Mouse (Mus musculus) intestine, postnatal 0 days (tissue): ENCODE results near the gene Gm21750. TPM values are rescaled to one million over a fixed set of nuclear protein-coding genes. Genes with fewer than 3 reads are reported as not detected.

Experiments
- ATAC-seq: fragments of 200-750 bp; cut with Nextera tagmentation; 2 replicates; pipeline ENCODE4 v1.8.0; 2017; ENCODE audit warnings: mild to moderate bottlenecking, moderate TSS enrichment, moderate library complexity
- H3K27ac ChIP-seq: fragments of 300-500 bp; sonication (generic); 2 replicates; pipeline ENCODE4 v1.5.1; 2014; ENCODE audit warnings: mild to moderate bottlenecking, low read depth, low read length, moderate library complexity
- H3K27me3 ChIP-seq: fragments of 300-500 bp; sonication (generic); replicated peaks from 2 replicates; pipeline ENCODE4 v1.6.1; 2014; ENCODE audit warnings: low read length, mixed read lengths; ENCODE audit not compliant: control insufficient read depth, insufficient read depth
- H3K36me3 ChIP-seq: fragments of 300-500 bp; sonication (generic); 2 replicates; pipeline ENCODE4 v1.6.1; 2014; ENCODE audit warnings: mild to moderate bottlenecking, moderate library complexity; ENCODE audit not compliant: control insufficient read depth, insufficient read depth
- H3K4me1 ChIP-seq: fragments of 300-500 bp; sonication (generic); replicated peaks from 2 replicates; pipeline ENCODE4 v1.6.1; 2014; ENCODE audit warnings: antibody characterized with exemption, low read length, mixed read lengths; ENCODE audit not compliant: control insufficient read depth, insufficient read depth
- H3K4me2 ChIP-seq: fragments of 300-500 bp; sonication (generic); replicated peaks from 2 replicates; pipeline ENCODE4 v1.6.1; 2014; ENCODE audit warnings: low read depth, mild to moderate bottlenecking, moderate library complexity
- H3K4me3 ChIP-seq: fragments of 300-500 bp; sonication (generic); 2 replicates; pipeline ENCODE4 v1.5.1; 2014; ENCODE audit warnings: low read depth, low read length
- H3K9ac ChIP-seq: fragments of 300-500 bp; sonication (generic); 2 replicates; pipeline ENCODE4 v1.6.1; 2014; ENCODE audit warnings: mild to moderate bottlenecking, low read depth, low read length
- H3K9me3 ChIP-seq: fragments of 300-500 bp; sonication (generic); 2 replicates; pipeline ENCODE4 v1.6.1; 2016; ENCODE audit warnings: mixed run types; ENCODE audit not compliant: control insufficient read depth
- CTCF ChIP-seq: sonication (generic); IDR thresholded peaks from 2 replicates; pipeline ENCODE4 v1.5.1; 2016; ENCODE audit warnings: low read depth, mild to moderate bottlenecking, control low read depth, antibody characterized with exemption, moderate library complexity
- WGBS: fragments of 180-500 bp; shearing (Covaris S2); extraction: QIAGEN DNeasy Blood & Tissue Kit; methylation state at CpG from one replicate; pipeline ENCODE4 v1.1.7; 2014; 5-methylcytosine and 5-hydroxymethylcytosine counted together
- polyA plus RNA-seq: library from polyadenylated mRNA; unstranded; fragments of >200 nt; fragmentation: Nextera tagmentation; extraction: Ambion mirVana; gene quantifications from 2 replicates; pipeline ENCODE4 v1.2.1, GENCODE M21; 2015

Gene Gm21750
- polyA plus RNA-seq, 1 experiment from 2014 or later, result not detected

- TF ChIP-seq CTCF, result no peak
- ATAC-seq, result no peak
- WGBS, result 84% methylated on average over 3 of the region's 3 CpGs
Measured at GRCm38 (mm10) chr14:73634356-73634755, 26.7 kb upstream of the Gm21750 start.

GRCm38 (mm10) chr14:73637460-73637859 is 23.6 kb upstream of the Gm21750 start:
- Histone ChIP-seq H3K27me3 (no peaks in the 10 kb centered on the region), H3K9me3 (no peaks in the 10 kb centered on the region), H3K9ac (no peak overlapping the region), H3K4me1 (no peaks in the 10 kb centered on the region), H3K36me3 (no peaks in the 10 kb centered on the region), H3K4me2 (no peak overlapping the region), H3K4me3 (no peak overlapping the region), H3K27ac (no peak overlapping the region)
- no peak for ATAC-seq
- peak; percentile 57 for TF ChIP-seq CTCF

More at GRCm38 (mm10) chr14:73634356-73634755, 26.7 kb upstream of the Gm21750 start:
- Histone ChIP-seq H3K36me3 (no peaks in the 10 kb centered on the region), H3K4me3 (no peak overlapping the region), H3K27ac (no peak overlapping the region), H3K9me3 (no peaks in the 10 kb centered on the region), H3K4me1 (no peaks in the 10 kb centered on the region), H3K9ac (no peak overlapping the region), H3K4me2 (no peak overlapping the region), H3K27me3 (no peaks in the 10 kb centered on the region)

- Histone ChIP-seq H3K36me3 (no peaks in the 10 kb centered on the region), H3K27me3 (no peaks in the 10 kb centered on the region), H3K4me1 (no peaks in the 10 kb centered on the region), H3K9ac (no peak overlapping the region), H3K27ac (no peak overlapping the region), H3K4me3 (no peak overlapping the region), H3K9me3 (no peaks in the 10 kb centered on the region), H3K4me2 (no peak overlapping the region)
- no peak for ATAC-seq
- no peak for TF ChIP-seq CTCF
- 83% methylated on average over 4 of the region's 4 CpGs for WGBS
Measured at GRCm38 (mm10) chr14:73650179-73650578, 10.8 kb upstream of the Gm21750 start.

GRCm38 (mm10) chr14:73670091-73670490 is 9.1 kb downstream of the Gm21750 start:
- WGBS, result 88% methylated on average over 2 of the region's 2 CpGs

GRCm38 (mm10) chr14:73687726-73688125 is 26.7 kb downstream of the Gm21750 start:
- no peak for TF ChIP-seq CTCF
- H3K27me3 ChIP-seq, result no peaks in the 10 kb centered on the region
- H3K27ac ChIP-seq, result no peak overlapping the region
- H3K4me2 ChIP-seq, result no peak overlapping the region
- no peaks in the 10 kb centered on the region for H3K36me3 ChIP-seq
- no peak overlapping the region for H3K4me3 ChIP-seq
- H3K9me3 ChIP-seq, result no peaks in the 10 kb centered on the region
- H3K4me1 ChIP-seq, result no peaks in the 10 kb centered on the region
- 56% methylated on average over 4 of the region's 4 CpGs for WGBS
- no peak overlapping the region for H3K9ac ChIP-seq
- no peak for ATAC-seq

More at GRCm38 (mm10) chr14:73670091-73670490, 9.1 kb downstream of the Gm21750 start:
- Histone ChIP-seq H3K9ac (no peak overlapping the region), H3K9me3 (no peaks in the 10 kb centered on the region), H3K4me2 (no peak overlapping the region), H3K4me1 (no peaks in the 10 kb centered on the region), H3K27ac (no peak overlapping the region), H3K27me3 (no peaks in the 10 kb centered on the region), H3K4me3 (no peak overlapping the region), H3K36me3 (no peaks in the 10 kb centered on the region)
- no peak for ATAC-seq
- no peak for TF ChIP-seq CTCF

GRCm38 (mm10) chr14:73688427-73688826 is 27.4 kb downstream of the Gm21750 start:
- Histone ChIP-seq H3K9ac (no peak overlapping the region), H3K4me2 (no peak overlapping the region), H3K36me3 (no peaks in the 10 kb centered on the region), H3K4me1 (no peaks in the 10 kb centered on the region), H3K27ac (no peak overlapping the region), H3K4me3 (no peak overlapping the region), H3K27me3 (no peaks in the 10 kb centered on the region), H3K9me3 (no peaks in the 10 kb centered on the region)
- no peak for ATAC-seq
- WGBS, result 79% methylated on average over 2 of the region's 2 CpGs
- TF ChIP-seq CTCF, result no peak

GRCm38 (mm10) chr14:73700256-73700655 is 39.2 kb downstream of the Gm21750 start:
- Histone ChIP-seq H3K27ac (no peak overlapping the region), H3K4me3 (no peak overlapping the region), H3K4me2 (no peak overlapping the region), H3K9ac (no peak overlapping the region), H3K9me3 (no peaks in the 10 kb centered on the region), H3K4me1 (no peaks in the 10 kb centered on the region), H3K36me3 (no peaks in the 10 kb centered on the region), H3K27me3 (no peaks in the 10 kb centered on the region)
- ATAC-seq, result no peak
- WGBS, result 28% methylated on average over 1 of the region's 1 CpGs
- peak; percentile 72 for TF ChIP-seq CTCF
